Mouse (Mus musculus) liver, adult 2 months (tissue): ENCODE data around the gene Lcn8. TPM values are rescaled to one million over a fixed set of nuclear protein-coding genes. Genes with fewer than 3 reads are reported as not detected.

Experiments used
- DNase-seq: peaks from one replicate; pipeline ENCODE4 v3.0.0-alpha.2; 2011; ENCODE audit warnings: low read depth, low spot score; ENCODE audit errors: extremely low read depth
- H3K27ac ChIP-seq: fragments of 200-500 bp; replicated peaks from 2 replicates; pipeline ENCODE4 v1.5.1; 2012; ENCODE audit warnings: low read depth, mild to moderate bottlenecking, control low read depth, inconsistent platforms, low read length; ENCODE audit not compliant: insufficient read depth
- H3K27me3 ChIP-seq: fragments of 200-500 bp; 2 replicates; pipeline ENCODE4 v1.6.1; 2012; ENCODE audit warnings: mild to moderate bottlenecking, moderate library complexity, low read length, inconsistent platforms; ENCODE audit not compliant: control insufficient read depth, insufficient read depth
- H3K36me3 ChIP-seq: fragments of 200-500 bp; 2 replicates; pipeline ENCODE4 v1.6.1; 2012; ENCODE audit warnings: low read length, inconsistent platforms; ENCODE audit not compliant: control insufficient read depth, insufficient read depth
- H3K4me1 ChIP-seq: fragments of 200-500 bp; 2 replicates; pipeline ENCODE4 v1.6.1; 2011; ENCODE audit warnings: low read length; ENCODE audit not compliant: control insufficient read depth, insufficient read depth
- H3K4me3 ChIP-seq: fragments of 200-500 bp; 2 replicates; pipeline ENCODE4 v1.5.1; 2011; ENCODE audit warnings: low read depth, mild to moderate bottlenecking, control low read depth, low read length, moderate library complexity; ENCODE audit not compliant: insufficient read depth
- H3K79me2 ChIP-seq: fragments of 200-500 bp; 2 replicates; pipeline ENCODE4 v1.6.1; 2012; ENCODE audit warnings: inconsistent platforms, mild to moderate bottlenecking, low read length, moderate library complexity; ENCODE audit not compliant: control insufficient read depth, insufficient read depth
- H3K9ac ChIP-seq: fragments of 200-500 bp; 2 replicates; pipeline ENCODE4 v1.6.1; 2012; ENCODE audit warnings: low read depth, mild to moderate bottlenecking, control low read depth, inconsistent platforms, low read length
- CTCF ChIP-seq: fragments of 200-500 bp; IDR thresholded peaks from 2 replicates; pipeline ENCODE4 v1.5.1; 2011; ENCODE audit warnings: low read depth, low read length, control low read depth
- POLR2A ChIP-seq: fragments of 200-500 bp; IDR thresholded peaks from 2 replicates; pipeline ENCODE4 v1.6.1; 2011; ENCODE audit warnings: low read length, control low read depth; ENCODE audit not compliant: insufficient read depth; ENCODE audit errors: extremely low read depth
- WGBS: fragments of 180-500 bp; shearing (Covaris S2); methylation state at CpG from one replicate; pipeline ENCODE4 v1.1.7; 2018; 5-methylcytosine and 5-hydroxymethylcytosine counted together
- polyA plus RNA-seq: library from polyadenylated mRNA; depleted of rRNA; stranded (reverse); fragments of >200 nt; gene quantifications from 2 replicates; pipeline ENCODE4 v1.2.3, GENCODE M21; 2012; rRNA removed
- total RNA-seq: library from RNA; depleted of rRNA; stranded (reverse); fragments of >200 nt; gene quantifications from 2 replicates; pipeline ENCODE4 v1.2.3, GENCODE M21; 2014; rRNA removed

Gene Lcn8
- total RNA-seq (not detected in 2 replicates), polyA plus RNA-seq (not detected in 2 replicates)

- Histone ChIP-seq H3K4me1 (no peaks in the 10 kb centered on the region), H3K4me3 (no peak within 1 kb of the TSS), H3K79me2 (no peaks in the 10 kb centered on the region), H3K36me3 (no peaks in the 10 kb centered on the region), H3K27me3 (no peaks in the 10 kb centered on the region), H3K9ac (no peak within 1 kb of the TSS), H3K27ac (no peak within 1 kb of the TSS)
- TF ChIP-seq CTCF (no peak), POLR2A (no peak)
- no peak for DNase-seq
- WGBS = 73% methylated on average over 2 of the region's 2 CpGs
Measured at GRCm38 (mm10) chr2:25652902-25653301, at the start of gene Lcn8. TSS of gene Lcn8 (plus strand) at chr2:25653120.

- H3K27ac ChIP-seq = peak within 1 kb of the TSS; percentile 88
- H3K27me3 ChIP-seq = no peaks in the 10 kb centered on the region
- H3K36me3 ChIP-seq = no peaks in the 10 kb centered on the region
- TF ChIP-seq POLR2A = peak; percentile 73
- no peak for TF ChIP-seq CTCF
- peak; percentile 60 for DNase-seq
- peak within 1 kb of the TSS; percentile 97 for H3K4me3 ChIP-seq
- peaks cover 11% of the 10 kb centered on the region; the same call in 1 of the 2 replicates for H3K4me1 ChIP-seq
- WGBS = under 1% methylated on average over 80 of the region's 80 CpGs
- H3K9ac ChIP-seq = peak within 1 kb of the TSS; percentile 99
- H3K79me2 ChIP-seq = peaks cover 20% of the 10 kb centered on the region; the same call in 1 of the 2 replicates
Measured at GRCm38 (mm10) chr2:25607761-25608622, 44.9 kb upstream of the Lcn8 start, which contains the start of gene Rabl6. TSS of gene Rabl6 (minus strand) at chr2:25608521.

- H3K4me1 ChIP-seq = peaks cover 11% of the 10 kb centered on the region; the same call in 1 of the 2 replicates
- no peak for DNase-seq
- WGBS = 61% methylated on average over 10 of the region's 10 CpGs
- H3K79me2 ChIP-seq = peaks cover 20% of the 10 kb centered on the region; the same call in 1 of the 2 replicates
- H3K36me3 ChIP-seq = no peaks in the 10 kb centered on the region
- TF ChIP-seq CTCF (no peak), POLR2A (no peak)
- H3K9ac ChIP-seq = no peak overlapping the region
- H3K4me3 ChIP-seq = peak overlapping the region; percentile 97; the same call in 1 of the 2 replicates
- H3K27me3 ChIP-seq = no peaks in the 10 kb centered on the region
- H3K27ac ChIP-seq = no peak overlapping the region
Measured at GRCm38 (mm10) chr2:25608671-25609070, 44.2 kb upstream of the Lcn8 start.

GRCm38 (mm10) chr2:25616398-25616797 is 36.5 kb upstream of the Lcn8 start:
- H3K79me2 ChIP-seq = no peaks in the 10 kb centered on the region
- WGBS = 23% methylated on average over 22 of the region's 22 CpGs
- H3K4me3 ChIP-seq = no peak overlapping the region
- TF ChIP-seq POLR2A (no peak), CTCF (no peak)
- H3K27me3 ChIP-seq = no peaks in the 10 kb centered on the region
- DNase-seq = no peak
- peaks cover 2% of the 10 kb centered on the region; the same call in 1 of the 2 replicates for H3K36me3 ChIP-seq
- H3K4me1 ChIP-seq = no peaks in the 10 kb centered on the region
- H3K27ac ChIP-seq = no peak overlapping the region
- no peak overlapping the region for H3K9ac ChIP-seq

- Histone ChIP-seq H3K4me3 (no peak within 1 kb of the TSS), H3K27ac (no peak within 1 kb of the TSS), H3K79me2 (no peaks in the 10 kb centered on the region), H3K9ac (no peak within 1 kb of the TSS), H3K27me3 (no peaks in the 10 kb centered on the region), H3K36me3 (peaks cover 2% of the 10 kb centered on the region; the same call in 1 of the 2 replicates), H3K4me1 (no peaks in the 10 kb centered on the region)
- no peak for TF ChIP-seq CTCF
- no peak for TF ChIP-seq POLR2A
- WGBS = 91% methylated on average over 3 of the region's 3 CpGs
- DNase-seq = no peak
Measured at GRCm38 (mm10) chr2:25617578-25617977, 35.3 kb upstream of the Lcn8 start, which contains the start of gene Ccdc183. TSS of gene Ccdc183 (minus strand) at chr2:25617678.
